Mouse (Mus musculus): ENCODE results near the gene B3galt1. TPM values are rescaled to one million over a fixed set of nuclear protein-coding genes. Genes with fewer than 3 reads are reported as not detected.

B3galt1 gene
- polyA plus RNA-seq, 1 experiment = not detected

- no peak overlapping the region for H3K4me3 ChIP-seq (replicated peaks)
- H3K9me3 ChIP-seq (ENCODE audit: control insufficient read depth, low read length) = no peaks in the 10 kb centered on the region; the same call in 1 of the 2 replicates
- H3K36me3 ChIP-seq (ENCODE audit: control insufficient read depth) = no peaks in the 10 kb centered on the region
- no peak for TF ChIP-seq TAL1 (IDR thresholded peaks at IDR 0.05; ENCODE audit: low read length)
- TF ChIP-seq GATA1 (IDR thresholded peaks at IDR 0.05; ENCODE audit: low read length) = no peak
- H3K27me3 ChIP-seq (ENCODE audit: control insufficient read depth) = peaks cover 34% of the 10 kb centered on the region
- H3K4me1 ChIP-seq (ENCODE audit: control insufficient read depth) = no peaks in the 10 kb centered on the region
Observed at GRCm38 (mm10) chr2:67567141-67567680, 1.5 kb downstream of the B3galt1 start.

- no peaks in the 10 kb centered on the region for H3K9me3 ChIP-seq (ENCODE audit: control insufficient read depth, low read length)
Observed at GRCm38 (mm10) chr2:67576634-67577033, 11.0 kb downstream of the B3galt1 start.

GRCm38 (mm10) chr2:67583091-67583490, 17.4 kb downstream of the B3galt1 start:
- Histone ChIP-seq H3K36me3 (ENCODE audit: control insufficient read depth) (no peaks in the 10 kb centered on the region), H3K27me3 (ENCODE audit: control insufficient read depth) (no peaks in the 10 kb centered on the region), H3K9me3 (ENCODE audit: control insufficient read depth, low read length) (no peaks in the 10 kb centered on the region), H3K4me3 (replicated peaks) (no peak overlapping the region), H3K4me1 (ENCODE audit: control insufficient read depth) (no peaks in the 10 kb centered on the region)
- no peak for TF ChIP-seq TAL1 (IDR thresholded peaks at IDR 0.05; ENCODE audit: low read length)
- no peak for TF ChIP-seq GATA1 (IDR thresholded peaks at IDR 0.05; ENCODE audit: low read length)

More at GRCm38 (mm10) chr2:67576634-67577033, 11.0 kb downstream of the B3galt1 start:
- H3K4me1 ChIP-seq (ENCODE audit: control insufficient read depth) = no peaks in the 10 kb centered on the region
- TF ChIP-seq GATA1 (IDR thresholded peaks at IDR 0.05; ENCODE audit: low read length) = no peak
- no peak for TF ChIP-seq TAL1 (IDR thresholded peaks at IDR 0.05; ENCODE audit: low read length)
- no peaks in the 10 kb centered on the region for H3K27me3 ChIP-seq (ENCODE audit: control insufficient read depth)
- H3K36me3 ChIP-seq (ENCODE audit: control insufficient read depth) = no peaks in the 10 kb centered on the region
- H3K4me3 ChIP-seq (replicated peaks) = no peak overlapping the region

- H3K36me3 ChIP-seq (ENCODE audit: control insufficient read depth) = no peaks in the 10 kb centered on the region
- H3K27me3 ChIP-seq (ENCODE audit: control insufficient read depth) = no peaks in the 10 kb centered on the region
- H3K4me1 ChIP-seq (ENCODE audit: control insufficient read depth) = no peaks in the 10 kb centered on the region
- H3K4me3 ChIP-seq (replicated peaks) = no peak overlapping the region
- no peaks in the 10 kb centered on the region for H3K9me3 ChIP-seq (ENCODE audit: control insufficient read depth, low read length)
- TF ChIP-seq TAL1 (IDR thresholded peaks at IDR 0.05; ENCODE audit: low read length) (no peak), GATA1 (IDR thresholded peaks at IDR 0.05; ENCODE audit: low read length) (no peak)
Observed at GRCm38 (mm10) chr2:67590408-67590807, 24.7 kb downstream of the B3galt1 start.

GRCm38 (mm10) chr2:67591831-67592629, 26.4 kb downstream of the B3galt1 start:
- no peak overlapping the region for H3K4me3 ChIP-seq (replicated peaks)
- no peaks in the 10 kb centered on the region for H3K9me3 ChIP-seq (ENCODE audit: control insufficient read depth, low read length)
- H3K4me1 ChIP-seq (ENCODE audit: control insufficient read depth) = no peaks in the 10 kb centered on the region
- no peak for TF ChIP-seq TAL1 (IDR thresholded peaks at IDR 0.05; ENCODE audit: low read length)
- TF ChIP-seq GATA1 (IDR thresholded peaks at IDR 0.05; ENCODE audit: low read length) = no peak
- H3K27me3 ChIP-seq (ENCODE audit: control insufficient read depth) = no peaks in the 10 kb centered on the region
- H3K36me3 ChIP-seq (ENCODE audit: control insufficient read depth) = no peaks in the 10 kb centered on the region

GRCm38 (mm10) chr2:67622902-67623301, 57.2 kb downstream of the B3galt1 start:
- Histone ChIP-seq H3K4me1 (ENCODE audit: control insufficient read depth) (no peaks in the 10 kb centered on the region), H3K4me3 (replicated peaks) (no peak overlapping the region), H3K9me3 (ENCODE audit: control insufficient read depth, low read length) (no peaks in the 10 kb centered on the region), H3K36me3 (ENCODE audit: control insufficient read depth) (no peaks in the 10 kb centered on the region), H3K27me3 (ENCODE audit: control insufficient read depth) (no peaks in the 10 kb centered on the region)
- no peak for TF ChIP-seq TAL1 (IDR thresholded peaks at IDR 0.05; ENCODE audit: low read length)
- no peak for TF ChIP-seq GATA1 (IDR thresholded peaks at IDR 0.05; ENCODE audit: low read length)

GRCm38 (mm10) chr2:67627667-67628066, 62.0 kb downstream of the B3galt1 start:
- Histone ChIP-seq H3K9me3 (ENCODE audit: control insufficient read depth, low read length) (no peaks in the 10 kb centered on the region), H3K27me3 (ENCODE audit: control insufficient read depth) (no peaks in the 10 kb centered on the region), H3K36me3 (ENCODE audit: control insufficient read depth) (no peaks in the 10 kb centered on the region), H3K4me1 (ENCODE audit: control insufficient read depth) (no peaks in the 10 kb centered on the region), H3K4me3 (replicated peaks) (no peak overlapping the region)
- TF ChIP-seq GATA1 (IDR thresholded peaks at IDR 0.05; ENCODE audit: low read length) (no peak), TAL1 (IDR thresholded peaks at IDR 0.05; ENCODE audit: low read length) (no peak)

- no peak overlapping the region for H3K4me3 ChIP-seq (replicated peaks)
- no peaks in the 10 kb centered on the region for H3K4me1 ChIP-seq (ENCODE audit: control insufficient read depth)
- no peaks in the 10 kb centered on the region for H3K36me3 ChIP-seq (ENCODE audit: control insufficient read depth)
- H3K9me3 ChIP-seq (ENCODE audit: control insufficient read depth, low read length) = no peaks in the 10 kb centered on the region
- TF ChIP-seq TAL1 (IDR thresholded peaks at IDR 0.05; ENCODE audit: low read length) (no peak), GATA1 (IDR thresholded peaks at IDR 0.05; ENCODE audit: low read length) (no peak)
- H3K27me3 ChIP-seq (ENCODE audit: control insufficient read depth) = no peaks in the 10 kb centered on the region
Observed at GRCm38 (mm10) chr2:67628289-67628688, 62.6 kb downstream of the B3galt1 start.

- H3K4me3 ChIP-seq (replicated peaks) = no peak overlapping the region
- no peaks in the 10 kb centered on the region for H3K27me3 ChIP-seq (ENCODE audit: control insufficient read depth)
- no peaks in the 10 kb centered on the region for H3K9me3 ChIP-seq (ENCODE audit: control insufficient read depth, low read length)
- H3K36me3 ChIP-seq (ENCODE audit: control insufficient read depth) = no peaks in the 10 kb centered on the region
- TF ChIP-seq GATA1 (IDR thresholded peaks at IDR 0.05; ENCODE audit: low read length) (no peak), TAL1 (IDR thresholded peaks at IDR 0.05; ENCODE audit: low read length) (no peak)
- H3K4me1 ChIP-seq (ENCODE audit: control insufficient read depth) = no peaks in the 10 kb centered on the region
Observed at GRCm38 (mm10) chr2:67654847-67655246, 89.2 kb downstream of the B3galt1 start.
